Mouse (Mus musculus) forebrain, postnatal 0 days (tissue): ENCODE measurements around the gene Cybb. TPM values are rescaled to one million over a fixed set of nuclear protein-coding genes. Genes with fewer than 3 reads are reported as not detected.

Source experiments
- ATAC-seq: fragments of 200-750 bp; cut with Nextera tagmentation; 2 replicates; pipeline ENCODE4 v1.8.0; 2017; ENCODE audit warnings: mild to moderate bottlenecking, moderate library complexity
- DNase-seq: peaks from one replicate; pipeline ENCODE4 v3.0.0-alpha.2; 2015
- H3K27ac ChIP-seq: fragments of 300-500 bp; sonication (generic); 2 replicates; pipeline ENCODE4 v1.5.1; 2014; ENCODE audit warnings: low read depth, mild to moderate bottlenecking, antibody characterized with exemption, low read length, moderate library complexity, mixed read lengths
- H3K27me3 ChIP-seq: fragments of 300-500 bp; sonication (generic); 2 replicates; pipeline ENCODE4 v1.6.1; 2014; ENCODE audit warnings: mild to moderate bottlenecking, low read length, mixed read lengths; ENCODE audit not compliant: insufficient read depth
- H3K36me3 ChIP-seq: fragments of 300-500 bp; sonication (generic); 2 replicates; pipeline ENCODE4 v1.6.1; 2014; ENCODE audit warnings: mild to moderate bottlenecking, moderate library complexity; ENCODE audit not compliant: insufficient read depth
- H3K4me1 ChIP-seq: fragments of 300-500 bp; sonication (generic); 2 replicates; pipeline ENCODE4 v1.6.1; 2014; ENCODE audit warnings: antibody characterized with exemption; ENCODE audit not compliant: insufficient read depth
- H3K4me2 ChIP-seq: fragments of 300-500 bp; sonication (generic); 2 replicates; pipeline ENCODE4 v1.6.1; 2014; ENCODE audit warnings: low read depth, mild to moderate bottlenecking, moderate library complexity
- H3K4me3 ChIP-seq: fragments of 300-500 bp; sonication (generic); 2 replicates; pipeline ENCODE4 v1.5.1; 2014; ENCODE audit warnings: low read depth, low read length, mixed read lengths
- H3K9ac ChIP-seq: fragments of 300-500 bp; sonication (generic); 2 replicates; pipeline ENCODE4 v1.6.1; 2014; ENCODE audit warnings: mild to moderate bottlenecking
- H3K9me3 ChIP-seq: fragments of 300-500 bp; sonication (generic); 2 replicates; pipeline ENCODE4 v1.6.1; 2016; ENCODE audit warnings: low read length
- CTCF ChIP-seq: sonication (generic); IDR thresholded peaks from 2 replicates; pipeline ENCODE4 v1.5.1; 2016; ENCODE audit warnings: antibody characterized with exemption, control low read depth, low read depth
- WGBS: fragments of 180-500 bp; shearing (Covaris S2); extraction: QIAGEN DNeasy Blood & Tissue Kit; methylation state at CpG from one replicate; pipeline ENCODE4 v1.1.7; 2014; 5-methylcytosine and 5-hydroxymethylcytosine counted together
- polyA plus RNA-seq: library from polyadenylated mRNA; unstranded; fragments of >200 nt; fragmentation: Nextera tagmentation; extraction: Ambion mirVana; gene quantifications from 2 replicates; pipeline ENCODE4 v1.2.1, GENCODE M21; 2015
- total RNA-seq: library from RNA; depleted of rRNA; stranded (reverse); fragments of >200 nt; gene quantifications from 2 replicates; pipeline ENCODE4 v1.2.3, GENCODE M21; 2014

Gene Cybb
- total and polyA plus RNA-seq, 2 experiments from 2014 or later: 0.33 to 0.54 TPM

GRCm38 (mm10) chrX:9469100-9469499, 18.5 kb downstream of the Cybb start:
- no peak overlapping the region for H3K4me3 ChIP-seq
- H3K36me3 ChIP-seq: no peaks in the 10 kb centered on the region
- H3K9me3 ChIP-seq: no peaks in the 10 kb centered on the region
- no peaks in the 10 kb centered on the region for H3K4me1 ChIP-seq
- DNase-seq (no peak), ATAC-seq (no peak)
- no peaks in the 10 kb centered on the region for H3K27me3 ChIP-seq
- no peak overlapping the region for H3K9ac ChIP-seq
- no peak overlapping the region for H3K4me2 ChIP-seq
- TF ChIP-seq CTCF: no peak
- no peak overlapping the region for H3K27ac ChIP-seq

GRCm38 (mm10) chrX:9467020-9467419, 20.6 kb downstream of the Cybb start:
- H3K4me3 ChIP-seq: no peak overlapping the region
- ATAC-seq (no peak), DNase-seq (no peak)
- H3K9ac ChIP-seq: no peak overlapping the region
- no peaks in the 10 kb centered on the region for H3K27me3 ChIP-seq
- H3K4me2 ChIP-seq: no peak overlapping the region
- TF ChIP-seq CTCF: no peak
- no peaks in the 10 kb centered on the region for H3K9me3 ChIP-seq
- H3K36me3 ChIP-seq: no peaks in the 10 kb centered on the region
- H3K4me1 ChIP-seq: no peaks in the 10 kb centered on the region
- H3K27ac ChIP-seq: no peak overlapping the region
- WGBS: 85% methylated on average over 4 of the region's 4 CpGs

GRCm38 (mm10) chrX:9465890-9466289, 21.7 kb downstream of the Cybb start:
- H3K36me3 ChIP-seq: no peaks in the 10 kb centered on the region
- H3K27me3 ChIP-seq: no peaks in the 10 kb centered on the region
- H3K27ac ChIP-seq: no peak overlapping the region
- no peak overlapping the region for H3K9ac ChIP-seq
- no peaks in the 10 kb centered on the region for H3K4me1 ChIP-seq
- WGBS: 76% methylated on average over 2 of the region's 2 CpGs
- DNase-seq (no peak), ATAC-seq (no peak)
- no peaks in the 10 kb centered on the region for H3K9me3 ChIP-seq
- H3K4me3 ChIP-seq: no peak overlapping the region
- TF ChIP-seq CTCF: no peak
- H3K4me2 ChIP-seq: no peak overlapping the region

- no peak for DNase-seq
- ATAC-seq: no peak
- Histone ChIP-seq H3K9ac (no peak overlapping the region), H3K4me2 (no peak overlapping the region), H3K9me3 (no peaks in the 10 kb centered on the region), H3K27ac (no peak overlapping the region), H3K4me3 (no peak overlapping the region), H3K27me3 (no peaks in the 10 kb centered on the region), H3K36me3 (no peaks in the 10 kb centered on the region), H3K4me1 (no peaks in the 10 kb centered on the region)
- 87% methylated on average over 3 of the region's 3 CpGs for WGBS
- no peak for TF ChIP-seq CTCF
Observed at GRCm38 (mm10) chrX:9462671-9463070, 24.9 kb downstream of the Cybb start.

GRCm38 (mm10) chrX:9461399-9461798, 26.2 kb downstream of the Cybb start:
- DNase-seq (no peak), ATAC-seq (no peak)

GRCm38 (mm10) chrX:9460387-9460930, 27.1 kb downstream of the Cybb start:
- no peaks in the 10 kb centered on the region for H3K36me3 ChIP-seq
- TF ChIP-seq CTCF: no peak
- no peak overlapping the region for H3K27ac ChIP-seq
- H3K27me3 ChIP-seq: no peaks in the 10 kb centered on the region
- no peak for ATAC-seq
- DNase-seq: no peak
- no peak overlapping the region for H3K9ac ChIP-seq
- H3K4me1 ChIP-seq: no peaks in the 10 kb centered on the region
- 86% methylated on average over 4 of the region's 4 CpGs for WGBS
- H3K4me3 ChIP-seq: no peak overlapping the region
- H3K9me3 ChIP-seq: no peaks in the 10 kb centered on the region
- H3K4me2 ChIP-seq: no peak overlapping the region

More at GRCm38 (mm10) chrX:9461399-9461798, 26.2 kb downstream of the Cybb start:
- no peaks in the 10 kb centered on the region for H3K9me3 ChIP-seq
- TF ChIP-seq CTCF: no peak
- no peak overlapping the region for H3K9ac ChIP-seq
- no peaks in the 10 kb centered on the region for H3K27me3 ChIP-seq
- no peak overlapping the region for H3K27ac ChIP-seq
- H3K4me1 ChIP-seq: no peaks in the 10 kb centered on the region
- H3K4me3 ChIP-seq: no peak overlapping the region
- no peak overlapping the region for H3K4me2 ChIP-seq
- H3K36me3 ChIP-seq: no peaks in the 10 kb centered on the region

- no peaks in the 10 kb centered on the region for H3K4me1 ChIP-seq
- H3K4me2 ChIP-seq: no peak overlapping the region
- DNase-seq (no peak), ATAC-seq (no peak)
- no peak overlapping the region for H3K4me3 ChIP-seq
- no peaks in the 10 kb centered on the region for H3K36me3 ChIP-seq
- no peaks in the 10 kb centered on the region for H3K9me3 ChIP-seq
- 94% methylated on average over 5 of the region's 5 CpGs for WGBS
- no peak for TF ChIP-seq CTCF
- H3K27ac ChIP-seq: no peak overlapping the region
- no peaks in the 10 kb centered on the region for H3K27me3 ChIP-seq
- no peak overlapping the region for H3K9ac ChIP-seq
Observed at GRCm38 (mm10) chrX:9452375-9452774, 35.2 kb downstream of the Cybb start.

- no peaks in the 10 kb centered on the region for H3K27me3 ChIP-seq
- TF ChIP-seq CTCF: no peak
- no peak for ATAC-seq
Observed at GRCm38 (mm10) chrX:9447284-9447683, 40.3 kb downstream of the Cybb start.

More at GRCm38 (mm10) chrX:9447284-9447683, 40.3 kb downstream of the Cybb start:
- H3K4me2 ChIP-seq: no peak overlapping the region
- no peak overlapping the region for H3K9ac ChIP-seq
- DNase-seq: no peak
- H3K4me1 ChIP-seq: no peaks in the 10 kb centered on the region
- H3K9me3 ChIP-seq: no peaks in the 10 kb centered on the region
- no peaks in the 10 kb centered on the region for H3K36me3 ChIP-seq
- no peak overlapping the region for H3K27ac ChIP-seq
- no peak overlapping the region for H3K4me3 ChIP-seq
